Mouse (Mus musculus): Measurements from ENCODE around the gene Psd4.

The Psd4 gene

GRCm38 (mm10) chr2:24440056-24440455, 72.7 kb downstream of the Psd4 start:
- DNase-seq: no peak

- DNase-seq: no peak
Observed at GRCm38 (mm10) chr2:24441899-24442298, 74.5 kb downstream of the Psd4 start.

GRCm38 (mm10) chr2:24442303-24442925, 75.0 kb downstream of the Psd4 start:
- no peak for DNase-seq

GRCm38 (mm10) chr2:24443256-24443790, 75.9 kb downstream of the Psd4 start:
- DNase-seq: no peak

GRCm38 (mm10) chr2:24449111-24449510, 81.7 kb downstream of the Psd4 start:
- no peak for DNase-seq

- DNase-seq: no peak
Observed at GRCm38 (mm10) chr2:24453206-24453605, 85.8 kb downstream of the Psd4 start.

- DNase-seq: no peak
Observed at GRCm38 (mm10) chr2:24454429-24455011, 87.1 kb downstream of the Psd4 start.

- DNase-seq: no peak
Observed at GRCm38 (mm10) chr2:24455057-24455855, 87.9 kb downstream of the Psd4 start.

- no peak for DNase-seq
Observed at GRCm38 (mm10) chr2:24456841-24457240, 89.5 kb downstream of the Psd4 start.

GRCm38 (mm10) chr2:24460112-24460807, 92.9 kb downstream of the Psd4 start:
- DNase-seq: no peak

GRCm38 (mm10) chr2:24460808-24461127, 93.4 kb downstream of the Psd4 start:
- no peak for DNase-seq

Measured in thymus, postnatal 25 days (tissue).